Mouse (Mus musculus) liver, adult 2 months (tissue): ENCODE measurements around the gene Dgki. TPM values are rescaled to one million over a fixed set of nuclear protein-coding genes. Genes with fewer than 3 reads are reported as not detected.

ENCODE experiments used
- DNase-seq: peaks from one replicate; pipeline ENCODE4 v3.0.0-alpha.2; 2011; ENCODE audit warnings: low read depth, low spot score; ENCODE audit errors: extremely low read depth
- H3K27ac ChIP-seq: fragments of 200-500 bp; replicated peaks from 2 replicates; pipeline ENCODE4 v1.5.1; 2012; ENCODE audit warnings: low read depth, mild to moderate bottlenecking, control low read depth, inconsistent platforms, low read length; ENCODE audit not compliant: insufficient read depth
- H3K27me3 ChIP-seq: fragments of 200-500 bp; 2 replicates; pipeline ENCODE4 v1.6.1; 2012; ENCODE audit warnings: mild to moderate bottlenecking, moderate library complexity, low read length, inconsistent platforms; ENCODE audit not compliant: control insufficient read depth, insufficient read depth
- H3K36me3 ChIP-seq: fragments of 200-500 bp; 2 replicates; pipeline ENCODE4 v1.6.1; 2012; ENCODE audit warnings: low read length, inconsistent platforms; ENCODE audit not compliant: control insufficient read depth, insufficient read depth
- H3K4me1 ChIP-seq: fragments of 200-500 bp; 2 replicates; pipeline ENCODE4 v1.6.1; 2011; ENCODE audit warnings: low read length; ENCODE audit not compliant: control insufficient read depth, insufficient read depth
- H3K4me3 ChIP-seq: fragments of 200-500 bp; 2 replicates; pipeline ENCODE4 v1.5.1; 2011; ENCODE audit warnings: low read depth, mild to moderate bottlenecking, control low read depth, low read length, moderate library complexity; ENCODE audit not compliant: insufficient read depth
- H3K79me2 ChIP-seq: fragments of 200-500 bp; 2 replicates; pipeline ENCODE4 v1.6.1; 2012; ENCODE audit warnings: inconsistent platforms, mild to moderate bottlenecking, low read length, moderate library complexity; ENCODE audit not compliant: control insufficient read depth, insufficient read depth
- H3K9ac ChIP-seq: fragments of 200-500 bp; 2 replicates; pipeline ENCODE4 v1.6.1; 2012; ENCODE audit warnings: low read depth, mild to moderate bottlenecking, control low read depth, inconsistent platforms, low read length
- CTCF ChIP-seq: fragments of 200-500 bp; IDR thresholded peaks from 2 replicates; pipeline ENCODE4 v1.5.1; 2011; ENCODE audit warnings: low read depth, low read length, control low read depth
- POLR2A ChIP-seq: fragments of 200-500 bp; IDR thresholded peaks from 2 replicates; pipeline ENCODE4 v1.6.1; 2011; ENCODE audit warnings: low read length, control low read depth; ENCODE audit not compliant: insufficient read depth; ENCODE audit errors: extremely low read depth
- WGBS: fragments of 180-500 bp; shearing (Covaris S2); methylation state at CpG from one replicate; pipeline ENCODE4 v1.1.7; 2018; 5-methylcytosine and 5-hydroxymethylcytosine counted together
- polyA plus RNA-seq: library from polyadenylated mRNA; depleted of rRNA; stranded (reverse); fragments of >200 nt; gene quantifications from 2 replicates; pipeline ENCODE4 v1.2.3, GENCODE M21; 2012
- total RNA-seq: library from RNA; depleted of rRNA; stranded (reverse); fragments of >200 nt; gene quantifications from 2 replicates; pipeline ENCODE4 v1.2.3, GENCODE M21; 2014

Gene Dgki
- total and polyA plus RNA-seq, 2 experiments, result 0.09 TPM; not detected in 1

- no peaks in the 10 kb centered on the region for H3K27me3 ChIP-seq
- no peak overlapping the region for H3K9ac ChIP-seq
- no peak for TF ChIP-seq CTCF
- TF ChIP-seq POLR2A, result no peak
- no peaks in the 10 kb centered on the region for H3K4me1 ChIP-seq
- 78% methylated on average over 9 of the region's 9 CpGs for WGBS
- no peak overlapping the region for H3K4me3 ChIP-seq
- no peaks in the 10 kb centered on the region for H3K79me2 ChIP-seq
- DNase-seq, result no peak
- no peak overlapping the region for H3K27ac ChIP-seq
- no peaks in the 10 kb centered on the region for H3K36me3 ChIP-seq
Observed at GRCm38 (mm10) chr6:37072401-37073016, 227.5 kb downstream of the Dgki start.

GRCm38 (mm10) chr6:37069836-37070600, 230.0 kb downstream of the Dgki start:
- TF ChIP-seq CTCF (no peak), POLR2A (no peak)
- Histone ChIP-seq H3K9ac (no peak overlapping the region), H3K4me3 (no peak overlapping the region), H3K27me3 (no peaks in the 10 kb centered on the region), H3K79me2 (no peaks in the 10 kb centered on the region), H3K36me3 (no peaks in the 10 kb centered on the region), H3K27ac (no peak overlapping the region), H3K4me1 (no peaks in the 10 kb centered on the region)
- DNase-seq, result no peak
- WGBS, result 84% methylated on average over 14 of the region's 14 CpGs

- WGBS, result 87% methylated on average over 6 of the region's 6 CpGs
- H3K4me3 ChIP-seq, result no peak overlapping the region
- no peaks in the 10 kb centered on the region for H3K4me1 ChIP-seq
Observed at GRCm38 (mm10) chr6:37068737-37069136, 231.2 kb downstream of the Dgki start.

GRCm38 (mm10) chr6:37067357-37067756, 232.6 kb downstream of the Dgki start:
- Histone ChIP-seq H3K36me3 (no peaks in the 10 kb centered on the region), H3K4me1 (no peaks in the 10 kb centered on the region), H3K79me2 (no peaks in the 10 kb centered on the region), H3K4me3 (no peak overlapping the region), H3K27ac (no peak overlapping the region), H3K9ac (no peak overlapping the region), H3K27me3 (no peaks in the 10 kb centered on the region)
- no peak for DNase-seq
- 81% methylated on average over 1 of the region's 1 CpGs for WGBS
- TF ChIP-seq CTCF (no peak), POLR2A (no peak)

More at GRCm38 (mm10) chr6:37068737-37069136, 231.2 kb downstream of the Dgki start:
- Histone ChIP-seq H3K79me2 (no peaks in the 10 kb centered on the region), H3K27ac (no peak overlapping the region), H3K9ac (no peak overlapping the region), H3K27me3 (no peaks in the 10 kb centered on the region), H3K36me3 (no peaks in the 10 kb centered on the region)
- no peak for TF ChIP-seq CTCF
- no peak for TF ChIP-seq POLR2A
- no peak for DNase-seq

DNA sequence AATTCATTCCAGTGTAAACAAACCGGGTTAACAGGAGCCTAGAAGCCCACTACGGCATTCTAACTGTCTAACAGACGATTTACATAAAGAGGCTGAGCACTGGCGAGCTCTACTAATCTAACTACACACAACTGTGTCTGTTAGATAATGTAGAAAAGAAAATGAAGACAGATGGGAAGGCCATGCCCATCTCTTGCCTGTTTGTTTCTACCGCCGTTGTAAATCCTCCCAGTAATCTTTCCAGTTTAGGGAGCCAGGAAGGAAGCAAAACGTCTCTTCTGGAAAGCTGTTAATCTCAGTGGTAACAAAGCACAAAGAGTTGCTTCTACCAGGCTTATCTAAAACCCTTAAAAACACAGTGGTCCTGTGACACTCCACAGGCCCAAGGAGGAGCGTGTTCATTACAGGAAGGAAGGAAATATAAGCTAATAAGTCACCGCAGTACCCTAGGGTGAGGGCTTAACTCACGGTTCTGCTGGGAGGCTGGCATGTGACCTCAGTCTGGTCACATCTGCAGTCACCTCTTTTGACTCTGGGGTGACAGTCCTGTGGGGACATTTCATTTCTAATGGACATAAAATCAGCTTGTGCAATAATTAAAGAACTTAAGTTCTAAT, 235.7 kb downstream of the Dgki start:
- H3K4me1 ChIP-seq, result no peaks in the 10 kb centered on the region
- no peaks in the 10 kb centered on the region for H3K36me3 ChIP-seq
- H3K27ac ChIP-seq, result no peak overlapping the region
- no peaks in the 10 kb centered on the region for H3K27me3 ChIP-seq
- H3K4me3 ChIP-seq, result no peak overlapping the region
- H3K79me2 ChIP-seq, result no peaks in the 10 kb centered on the region
- no peak for DNase-seq
- no peak overlapping the region for H3K9ac ChIP-seq
- TF ChIP-seq CTCF (no peak), POLR2A (no peak)
- 39% methylated on average over 10 of the region's 10 CpGs for WGBS
